Comparison of ENCODE assay signal across 9 mouse cellular contexts in genomic region chr11:20041164-20041920, GRCm38 (mm10).
DNase-seq lines count a peak whose midpoint lies in the region; ATAC-seq and TF ChIP-seq lines count a peak whose summit lies in the region.
"Had no signal": no experiment of that assay in that cellular context is flagged by ENCODE, and none has a peak within 500 bp of the region (broad histone marks: within the 10 kb centered on the region; RNA-seq: fewer than 3 reads in every experiment).

No protein-coding gene starts in this region.

- no peak overlapping the region for H3K4me2 ChIP-seq in heart, embryonic 16.5 days (ENCODE audit: low read depth, low read length)

- TF ChIP-seq POLR2A in testis, adult 2 months (IDR thresholded peaks at IDR 0.05; ENCODE audit: control insufficient read depth, low read depth, low read length) = no peak

- H3K4me1 ChIP-seq in heart, embryonic 16.5 days (ENCODE audit: control insufficient read depth, insufficient read depth, low read length) = peaks cover 10% of the 10 kb centered on the region
- H3K4me1 ChIP-seq in testis, adult 2 months (ENCODE audit: control insufficient read depth, insufficient read depth, low read length) = peaks cover 3% of the 10 kb centered on the region

- DNase-seq in heart, postnatal 14 days = no peak
- DNase-seq in testis, postnatal 10 days (ENCODE audit: low spot score) = no peak
- DNase-seq in kidney, postnatal 36 days = peak; percentile 23 to 59
- DNase-seq in thymus, postnatal 4 days = peak; percentile 72
- DNase-seq in spleen, postnatal 4 days (ENCODE audit: low spot score in 2 of 2) = no peak
- no peak for DNase-seq in cerebellum, postnatal 25 days
- DNase-seq: heart, adult 18-20 months had no signal

- H3K9ac ChIP-seq in heart, embryonic 16.5 days (ENCODE audit: low read length) = no peak overlapping the region

- no peaks in the 10 kb centered on the region for H3K9me3 ChIP-seq in heart, embryonic 16.5 days (replicated peaks; ENCODE audit: control insufficient read depth, low read length)

- TF ChIP-seq CTCF in testis, adult 2 months (IDR thresholded peaks at IDR 0.05; ENCODE audit: control insufficient read depth, insufficient read depth, insufficient replicate concordance, low read depth, low read length) = no peak

- H3K36me3 ChIP-seq in heart, embryonic 16.5 days (ENCODE audit: control insufficient read depth, insufficient read depth) = no peaks in the 10 kb centered on the region
- H3K36me3 ChIP-seq in testis, adult 2 months (ENCODE audit: control insufficient read depth, insufficient read depth, low read length) = no peaks in the 10 kb centered on the region

- WGBS in heart, embryonic 16.5 days = 38% methylated on average over 6 of the region's 6 CpGs

- no peak overlapping the region for H3K27ac ChIP-seq in heart, embryonic 16.5 days (ENCODE audit: low read length)
- no peak overlapping the region for H3K27ac ChIP-seq in testis, adult 2 months (ENCODE audit: control insufficient read depth, insufficient read depth, low read depth, low read length)

- H3K4me3 ChIP-seq in heart, embryonic 16.5 days (ENCODE audit: low read length) = no peak overlapping the region
- peak overlapping the region; percentile 80 for H3K4me3 ChIP-seq in testis, adult 2 months (ENCODE audit: control insufficient read depth, low read depth, low read length)

- intact Hi-C loops in heart, postnatal 14 days (cut with DNase I) = no loop called here

- ATAC-seq in heart, embryonic 16.5 days (replicated peaks; ENCODE audit: extremely low read depth, insufficient read depth, low FRiP score) = peak; percentile 65

- no peaks in the 10 kb centered on the region for H3K27me3 ChIP-seq in heart, embryonic 16.5 days (ENCODE audit: control insufficient read depth, insufficient read depth, low read length)
- no peaks in the 10 kb centered on the region for H3K27me3 ChIP-seq in testis, adult 2 months (ENCODE audit: control insufficient read depth, insufficient read depth, low read length)

Comparison
In these comparisons a context has a peak if more than half of its experiments do, and no peak if none do; other contexts are left out.
1. DNase-seq: peak in kidney, postnatal 36 days (2 of 2) and thymus, postnatal 4 days (single experiment); none in heart, postnatal 14 days (0 of 2), testis, postnatal 10 days (single experiment), spleen, postnatal 4 days (0 of 2) and cerebellum, postnatal 25 days (0 of 2).